Mouse (Mus musculus) erythroblast, embryonic 14.5 days (primary cell): ENCODE data around the gene Fam126a. TPM values are rescaled to one million over a fixed set of nuclear protein-coding genes. Genes with fewer than 3 reads are reported as not detected.

Experiments
- H3K27me3 ChIP-seq: 2 replicates; pipeline ENCODE4 v1.6.1; 2012; ENCODE audit warnings: inconsistent platforms; ENCODE audit not compliant: control insufficient read depth
- H3K36me3 ChIP-seq: 2 replicates; pipeline ENCODE4 v1.6.1; 2012; ENCODE audit warnings: mild to moderate bottlenecking, inconsistent platforms; ENCODE audit not compliant: control insufficient read depth
- H3K4me1 ChIP-seq: 2 replicates; pipeline ENCODE4 v1.6.1; 2012; ENCODE audit warnings: inconsistent platforms; ENCODE audit not compliant: control insufficient read depth
- H3K4me3 ChIP-seq: replicated peaks from 2 replicates; pipeline ENCODE3; 2012; ENCODE audit warnings: moderate library complexity, mild to moderate bottlenecking, inconsistent platforms
- H3K9me3 ChIP-seq: 2 replicates; pipeline ENCODE4 v1.6.1; 2012; ENCODE audit warnings: low read length, inconsistent platforms, mixed read lengths; ENCODE audit not compliant: control insufficient read depth
- GATA1 ChIP-seq: IDR thresholded peaks from 2 replicates; pipeline ENCODE4 v1.6.1; 2012; ENCODE audit warnings: low read length, inconsistent platforms, mixed read lengths
- TAL1 ChIP-seq: IDR thresholded peaks from 3 replicates; pipeline ENCODE4 v1.6.1; 2012; ENCODE audit warnings: low read length, inconsistent platforms, mixed read lengths
- polyA plus RNA-seq: library from polyadenylated mRNA; stranded (reverse); fragments of >175 nt; gene quantifications from 2 replicates; pipeline ENCODE4 v1.2.3, GENCODE M21; 2012

The Fam126a gene
- polyA plus RNA-seq, 1 experiment = 3.5 TPM

- Histone ChIP-seq H3K36me3 (no peaks in the 10 kb centered on the region), H3K4me1 (no peaks in the 10 kb centered on the region), H3K4me3 (no peak overlapping the region), H3K9me3 (peaks cover 4% of the 10 kb centered on the region), H3K27me3 (no peaks in the 10 kb centered on the region; the same call in 1 of the 2 replicates)
- TF ChIP-seq TAL1 = no peak
- TF ChIP-seq GATA1 = no peak
Measured at GRCm38 (mm10) chr5:24057592-24057991, 27.1 kb upstream of the Fam126a start.

GRCm38 (mm10) chr5:24056865-24057264 lies 26.4 kb upstream of the Fam126a start:
- Histone ChIP-seq H3K36me3 (no peaks in the 10 kb centered on the region), H3K4me1 (no peaks in the 10 kb centered on the region; the same call in 1 of the 2 replicates), H3K4me3 (no peak overlapping the region), H3K27me3 (peaks cover 2% of the 10 kb centered on the region), H3K9me3 (peaks cover 4% of the 10 kb centered on the region)
- TF ChIP-seq TAL1 = no peak
- no peak for TF ChIP-seq GATA1

- H3K4me1 ChIP-seq = no peaks in the 10 kb centered on the region; the same call in 1 of the 2 replicates
- H3K9me3 ChIP-seq = peaks cover 4% of the 10 kb centered on the region
- no peak overlapping the region for H3K4me3 ChIP-seq
- peaks cover 2% of the 10 kb centered on the region for H3K27me3 ChIP-seq
- TF ChIP-seq GATA1 = no peak
- TF ChIP-seq TAL1 = no peak
- no peaks in the 10 kb centered on the region for H3K36me3 ChIP-seq
Measured at GRCm38 (mm10) chr5:24054382-24054781, 23.9 kb upstream of the Fam126a start.

GRCm38 (mm10) chr5:24053245-24054190 lies 23.0 kb upstream of the Fam126a start:
- Histone ChIP-seq H3K36me3 (no peaks in the 10 kb centered on the region), H3K4me1 (no peaks in the 10 kb centered on the region; the same call in 1 of the 2 replicates), H3K27me3 (peaks cover 6% of the 10 kb centered on the region), H3K4me3 (no peak overlapping the region), H3K9me3 (peaks cover 4% of the 10 kb centered on the region)
- TF ChIP-seq GATA1 = no peak
- no peak for TF ChIP-seq TAL1

- H3K4me1 ChIP-seq = no peaks in the 10 kb centered on the region; the same call in 1 of the 2 replicates
- no peak overlapping the region for H3K4me3 ChIP-seq
- no peak for TF ChIP-seq TAL1
- TF ChIP-seq GATA1 = no peak
- peaks cover 6% of the 10 kb centered on the region for H3K27me3 ChIP-seq
- no peaks in the 10 kb centered on the region for H3K36me3 ChIP-seq
- H3K9me3 ChIP-seq = no peaks in the 10 kb centered on the region
Measured at GRCm38 (mm10) chr5:24051755-24052675, 21.5 kb upstream of the Fam126a start.

GRCm38 (mm10) chr5:24047821-24048220 lies 17.3 kb upstream of the Fam126a start:
- Histone ChIP-seq H3K36me3 (no peaks in the 10 kb centered on the region), H3K27me3 (peaks cover 21% of the 10 kb centered on the region), H3K4me1 (no peaks in the 10 kb centered on the region; the same call in 1 of the 2 replicates), H3K9me3 (no peaks in the 10 kb centered on the region), H3K4me3 (no peak overlapping the region)
- no peak for TF ChIP-seq GATA1

- Histone ChIP-seq H3K36me3 (no peaks in the 10 kb centered on the region), H3K9me3 (no peaks in the 10 kb centered on the region), H3K27me3 (peaks cover 19% of the 10 kb centered on the region), H3K4me3 (no peak overlapping the region), H3K4me1 (no peaks in the 10 kb centered on the region)
- no peak for TF ChIP-seq TAL1
Measured at GRCm38 (mm10) chr5:24047001-24047400, 16.5 kb upstream of the Fam126a start.

- TF ChIP-seq TAL1 (no peak), GATA1 (no peak)
- H3K4me1 ChIP-seq = no peaks in the 10 kb centered on the region
- no peaks in the 10 kb centered on the region for H3K36me3 ChIP-seq
Measured at GRCm38 (mm10) chr5:24045998-24046631, 15.6 kb upstream of the Fam126a start.

GRCm38 (mm10) chr5:24044387-24044786 lies 13.9 kb upstream of the Fam126a start:
- Histone ChIP-seq H3K27me3 (peaks cover 23% of the 10 kb centered on the region), H3K4me1 (peaks cover 7% of the 10 kb centered on the region), H3K4me3 (no peak overlapping the region), H3K9me3 (no peaks in the 10 kb centered on the region), H3K36me3 (no peaks in the 10 kb centered on the region)
- no peak for TF ChIP-seq TAL1
- TF ChIP-seq GATA1 = no peak

More at GRCm38 (mm10) chr5:24045998-24046631, 15.6 kb upstream of the Fam126a start:
- Histone ChIP-seq H3K9me3 (no peaks in the 10 kb centered on the region), H3K4me3 (no peak overlapping the region), H3K27me3 (peaks cover 19% of the 10 kb centered on the region)
